8 mouse cellular contexts compared by ENCODE assay signal in the genomic region with DNA sequence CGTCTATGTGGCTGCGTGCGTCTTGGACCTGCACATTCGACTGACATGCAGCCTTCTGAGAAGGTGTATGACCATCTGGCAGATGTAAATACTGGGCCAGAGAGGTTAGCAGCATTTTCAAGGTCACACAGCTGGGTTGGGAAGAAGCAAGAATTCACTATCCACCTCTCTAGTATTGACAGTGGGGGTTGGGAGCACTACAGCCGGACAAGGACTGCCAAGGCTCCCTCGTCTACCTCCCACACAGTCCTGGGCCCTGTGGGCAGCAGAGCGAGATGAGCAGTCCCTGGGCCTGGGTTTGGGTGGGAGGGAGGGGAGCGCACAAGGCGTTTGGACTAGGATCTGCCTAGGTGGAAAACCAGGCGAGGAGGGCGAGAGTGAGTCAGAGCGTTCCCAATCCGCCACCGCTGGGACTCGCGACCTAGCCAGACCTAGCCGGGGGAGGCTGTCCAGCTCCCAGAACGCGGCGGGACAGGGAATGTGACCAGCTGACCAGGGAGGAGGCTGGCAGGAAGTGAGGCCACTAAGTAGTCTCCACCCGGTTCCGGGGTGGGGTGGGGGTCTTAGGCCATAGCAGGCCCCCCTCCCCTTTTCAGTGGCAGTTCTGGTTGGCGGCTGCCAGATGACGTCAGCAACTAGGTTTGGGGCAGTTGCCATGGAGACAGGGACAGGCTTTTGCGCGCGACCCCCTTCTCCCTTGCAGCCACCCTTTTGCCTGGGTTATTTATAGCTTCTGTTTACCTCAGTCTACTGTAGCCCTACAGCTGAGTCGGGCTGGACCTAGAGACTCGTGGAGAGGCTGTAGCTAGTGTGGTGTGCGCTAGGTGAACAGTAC. TPM values are rescaled to one million over a fixed set of nuclear protein-coding genes. Genes with fewer than 3 reads are reported as not detected.
DNase-seq lines count a peak whose midpoint lies in the region; ATAC-seq and TF ChIP-seq lines count a peak whose summit lies in the region.

No protein-coding gene starts in this region.

- peaks cover 19% of the 10 kb centered on the region for H3K27me3 ChIP-seq in forebrain, embryonic 10.5 days (ENCODE audit: poor library complexity, severe bottlenecking)
- no peaks in the 10 kb centered on the region for H3K27me3 ChIP-seq in heart, embryonic 15.5 days
- H3K27me3 ChIP-seq in liver, embryonic 14.5 days (ENCODE audit: control insufficient read depth, insufficient read depth, low read length): no peaks in the 10 kb centered on the region
- no peaks in the 10 kb centered on the region for H3K27me3 ChIP-seq in stomach, postnatal 0 days (ENCODE audit: control insufficient read depth, insufficient read depth, low read length)

- peak; percentile 74 for ATAC-seq in heart, embryonic 15.5 days (replicated peaks; ENCODE audit: insufficient number of reproducible peaks, insufficient read depth, low FRiP score, low read depth)
- ATAC-seq in liver, embryonic 14.5 days (ENCODE audit: insufficient read depth): peak; percentile 21; the same call in 1 of the 2 replicates
- peak; percentile 78 for ATAC-seq in stomach, postnatal 0 days (ENCODE audit: low FRiP score, low TSS enrichment)

- H3K9ac ChIP-seq in heart, embryonic 15.5 days: peak overlapping the region; percentile 78
- peak overlapping the region; percentile 85 for H3K9ac ChIP-seq in liver, embryonic 14.5 days (replicated peaks)
- peak overlapping the region; percentile 87 for H3K9ac ChIP-seq in stomach, postnatal 0 days (ENCODE audit: low read length)

- H3K4me1 ChIP-seq in forebrain, embryonic 10.5 days: peaks cover 38% of the 10 kb centered on the region
- H3K4me1 ChIP-seq in heart, embryonic 15.5 days (replicated peaks): peaks cover 36% of the 10 kb centered on the region
- H3K4me1 ChIP-seq in liver, embryonic 14.5 days (replicated peaks; ENCODE audit: control insufficient read depth in 2 of 2, insufficient read depth in 2 of 2, low read length in 1 of 2): peaks cover 41 to 55% of the 10 kb centered on the region in 2 experiments
- no peaks in the 10 kb centered on the region for H3K4me1 ChIP-seq in stomach, postnatal 0 days (replicated peaks; ENCODE audit: control insufficient read depth, insufficient read depth)

- H3K4me2 ChIP-seq in heart, embryonic 15.5 days: peak overlapping the region; percentile 92
- peak overlapping the region; percentile 99 for H3K4me2 ChIP-seq in liver, embryonic 14.5 days (ENCODE audit: low read depth)
- H3K4me2 ChIP-seq in stomach, postnatal 0 days (replicated peaks; ENCODE audit: low read depth): peak overlapping the region; percentile 86

- WGBS in forebrain, embryonic 10.5 days: 1% methylated on average over 30 of the region's 30 CpGs
- WGBS in heart, embryonic 15.5 days: 1% methylated on average over 30 of the region's 30 CpGs
- WGBS in liver, embryonic 14.5 days (ENCODE audit: insufficient replicate concordance): under 1% methylated on average over 30 of the region's 30 CpGs
- under 1% methylated on average over 30 of the region's 30 CpGs for WGBS in stomach, postnatal 0 days

- H3K27ac ChIP-seq in forebrain, embryonic 10.5 days: peak overlapping the region; percentile 88
- H3K27ac ChIP-seq in heart, embryonic 15.5 days: peak overlapping the region; percentile 86
- no peak overlapping the region for H3K27ac ChIP-seq in liver, embryonic 14.5 days
- H3K27ac ChIP-seq in stomach, postnatal 0 days (replicated peaks): peak overlapping the region; percentile 92

- TF ChIP-seq EP300 in liver, embryonic 14.5 days (IDR thresholded peaks at IDR 0.05; ENCODE audit: low read depth): no peak
- no peak for TF ChIP-seq EP300 in stomach, postnatal 0 days (optimal IDR thresholded peaks at IDR 0.05)

- no peak for TF ChIP-seq CTCF in liver, embryonic 14.5 days (IDR thresholded peaks at IDR 0.05; ENCODE audit: low read depth)
- TF ChIP-seq CTCF in stomach, postnatal 0 days (IDR thresholded peaks at IDR 0.05; ENCODE audit: low read depth): no peak

- H3K36me3 ChIP-seq in forebrain, embryonic 10.5 days (replicated peaks): no peaks in the 10 kb centered on the region
- no peaks in the 10 kb centered on the region for H3K36me3 ChIP-seq in heart, embryonic 15.5 days
- no peaks in the 10 kb centered on the region for H3K36me3 ChIP-seq in liver, embryonic 14.5 days (replicated peaks; ENCODE audit: control insufficient read depth, insufficient read depth, low read depth)
- H3K36me3 ChIP-seq in stomach, postnatal 0 days (ENCODE audit: control insufficient read depth, insufficient read depth, low read length): no peaks in the 10 kb centered on the region

- peak; percentile 76 for DNase-seq in CD4-positive, CD25-positive, alpha-beta regulatory T cell, adult 2 months (ENCODE audit: low read depth, low spot score)
- peak; percentile 71 for DNase-seq in brain, embryonic 18.5 days (ENCODE audit: low read depth, low spot score)
- peak; percentile 84 for DNase-seq in forebrain, embryonic 10.5 days (ENCODE audit: extremely low spot score, low spot score)
- DNase-seq in kidney, postnatal 14 days: peak; percentile 92
- peak; percentile 49 to 62 (median 55) for DNase-seq in liver, embryonic 14.5 days (ENCODE audit: low read depth in 3 of 3, low spot score in 3 of 3)
- DNase-seq in neural tube, embryonic 10.5 days (ENCODE audit: extremely low spot score, low spot score): peak; percentile 83
- peak; percentile 77 for DNase-seq in stomach, postnatal 0 days (ENCODE audit: low spot score)

- peak overlapping the region; percentile 88 for H3K4me3 ChIP-seq in forebrain, embryonic 10.5 days
- H3K4me3 ChIP-seq in heart, embryonic 15.5 days: peak overlapping the region; percentile 66
- peak overlapping the region; percentile 67 to 82 for H3K4me3 ChIP-seq in liver, embryonic 14.5 days (ENCODE audit: insufficient read depth in 1 of 2, low read depth in 2 of 2, low read length in 2 of 2)
- peak overlapping the region; percentile 77 for H3K4me3 ChIP-seq in stomach, postnatal 0 days (ENCODE audit: low read depth, low read length)

- H3K9me3 ChIP-seq in forebrain, embryonic 10.5 days: no peaks in the 10 kb centered on the region
- H3K9me3 ChIP-seq in heart, embryonic 15.5 days (replicated peaks): no peaks in the 10 kb centered on the region
- no peaks in the 10 kb centered on the region for H3K9me3 ChIP-seq in liver, embryonic 14.5 days (ENCODE audit: control insufficient read depth, low read length)
- no peaks in the 10 kb centered on the region for H3K9me3 ChIP-seq in stomach, postnatal 0 days (ENCODE audit: control insufficient read depth, low read length)

RNA-seq across cellular contexts. Expression of gene Ripor1, which starts 1.4 kb away (rescaled TPM):
- polyA plus RNA-seq in forebrain, embryonic 10.5 days (2016; fragmentation: Nextera tagmentation; extraction: Ambion mirVana): 13.9 and 14.4 TPM in 2 replicates
- polyA plus RNA-seq in heart, embryonic 15.5 days (2015; fragmentation: Nextera tagmentation; extraction: Ambion mirVana): 27.9 and 36.5 TPM in 2 replicates
- 4.5 and 5.4 TPM in 2 replicates for polyA plus RNA-seq in liver, embryonic 14.5 days (2012; rRNA removed)
- 4.9 and 6.1 TPM in 2 replicates for polyA plus RNA-seq in liver, embryonic 14.5 days (2014; fragmentation: Nextera tagmentation; extraction: Ambion mirVana)
- 8.9 and 9.3 TPM in 2 replicates for polyA plus RNA-seq in stomach, postnatal 0 days (2015; fragmentation: Nextera tagmentation; extraction: Ambion mirVana)

RNA-seq across cellular contexts. Expression of gene Ctcf, which starts 30.0 kb away (rescaled TPM):
- 146 and 150 TPM in 2 replicates for polyA plus RNA-seq in forebrain, embryonic 10.5 days (2016; fragmentation: Nextera tagmentation; extraction: Ambion mirVana)
- 64.5 and 77.1 TPM in 2 replicates for polyA plus RNA-seq in heart, embryonic 15.5 days (2015; fragmentation: Nextera tagmentation; extraction: Ambion mirVana)
- polyA plus RNA-seq in liver, embryonic 14.5 days (2012; rRNA removed): 11.6 and 21.1 TPM in 2 replicates
- 40.9 and 49.2 TPM in 2 replicates for polyA plus RNA-seq in liver, embryonic 14.5 days (2014; fragmentation: Nextera tagmentation; extraction: Ambion mirVana)
- 43.3 and 56.6 TPM in 2 replicates for polyA plus RNA-seq in stomach, postnatal 0 days (2015; fragmentation: Nextera tagmentation; extraction: Ambion mirVana)

RNA-seq across cellular contexts. Expression of gene Agrp, which starts 30.8 kb away (rescaled TPM):
- 0.38 and 0.84 TPM in 2 replicates for polyA plus RNA-seq in forebrain, embryonic 10.5 days (2016; fragmentation: Nextera tagmentation; extraction: Ambion mirVana)
- 0.24 and 0.29 TPM in 2 replicates for polyA plus RNA-seq in heart, embryonic 15.5 days (2015; fragmentation: Nextera tagmentation; extraction: Ambion mirVana)
- not detected in 2 replicates for polyA plus RNA-seq in liver, embryonic 14.5 days (2012; rRNA removed)
- 0.23 and 0.27 TPM in 2 replicates for polyA plus RNA-seq in liver, embryonic 14.5 days (2014; fragmentation: Nextera tagmentation; extraction: Ambion mirVana)
- polyA plus RNA-seq in stomach, postnatal 0 days (2015; fragmentation: Nextera tagmentation; extraction: Ambion mirVana): 0.45 and 0.98 TPM in 2 replicates

RNA-seq across cellular contexts. Expression of gene Atp6v0d1, which starts 40.6 kb away (rescaled TPM):
- polyA plus RNA-seq in forebrain, embryonic 10.5 days (2016; fragmentation: Nextera tagmentation; extraction: Ambion mirVana): 65.3 and 73.4 TPM in 2 replicates
- polyA plus RNA-seq in heart, embryonic 15.5 days (2015; fragmentation: Nextera tagmentation; extraction: Ambion mirVana): 50.0 and 63.3 TPM in 2 replicates
- 36.0 and 40.1 TPM in 2 replicates for polyA plus RNA-seq in liver, embryonic 14.5 days (2012; rRNA removed)
- 44.3 and 46.3 TPM in 2 replicates for polyA plus RNA-seq in liver, embryonic 14.5 days (2014; fragmentation: Nextera tagmentation; extraction: Ambion mirVana)
- 96.2 and 101 TPM in 2 replicates for polyA plus RNA-seq in stomach, postnatal 0 days (2015; fragmentation: Nextera tagmentation; extraction: Ambion mirVana)

Comparison
In these comparisons a context has a peak if more than half of its experiments do, and no peak if none do; other contexts are left out.
1. ATAC-seq: peak in every context shown above with its lines; median percentile 78 in stomach, postnatal 0 days; 74 in heart, embryonic 15.5 days; 21 in liver, embryonic 14.5 days.